Mouse (Mus musculus) frontal cortex, postnatal 14 days (tissue): ENCODE data around the gene Atp8a1.
A peak's percentile ranks its signal among the peaks of the same experiment; 100 is the strongest.
"Not testable (repeated sequence)": the region's sequence is repeated elsewhere in the genome, so short reads cannot be mapped to it uniquely, and the experiment has no call there.

Experiments
- DNase-seq, 2 experiments: peaks; one replicate each; pipeline ENCODE4 v3.0.0; 2022; ENCODE audit warnings: low spot score in 2 of 2

Atp8a1 gene

GRCm38 (mm10) chr5:67826935-67827334 lies 20.3 kb downstream of the Atp8a1 start:
- DNase-seq: no peak

- no peak for DNase-seq
Observed at GRCm38 (mm10) chr5:67826278-67826677, 21.0 kb downstream of the Atp8a1 start.

GRCm38 (mm10) chr5:67824600-67824999 lies 22.6 kb downstream of the Atp8a1 start:
- DNase-seq: no peak

- no peak for DNase-seq
Observed at GRCm38 (mm10) chr5:67823771-67824170, 23.5 kb downstream of the Atp8a1 start.

GRCm38 (mm10) chr5:67822619-67823018 lies 24.6 kb downstream of the Atp8a1 start:
- no peak for DNase-seq

- DNase-seq: no peak
Observed at GRCm38 (mm10) chr5:67821987-67822401, 25.2 kb downstream of the Atp8a1 start.

GRCm38 (mm10) chr5:67821185-67821584 lies 26.0 kb downstream of the Atp8a1 start:
- DNase-seq: no peak

- DNase-seq: no peak
Observed at GRCm38 (mm10) chr5:67819451-67819850, 27.8 kb downstream of the Atp8a1 start.

GRCm38 (mm10) chr5:67815572-67816325 lies 31.5 kb downstream of the Atp8a1 start:
- DNase-seq: no peak

GRCm38 (mm10) chr5:67815060-67815459 lies 32.2 kb downstream of the Atp8a1 start:
- not testable (repeated sequence) for DNase-seq

- DNase-seq: no peak
Observed at GRCm38 (mm10) chr5:67814437-67814965, 32.7 kb downstream of the Atp8a1 start.

GRCm38 (mm10) chr5:67813334-67813733 lies 33.9 kb downstream of the Atp8a1 start:
- DNase-seq: no peak

- peak in 1 of 2 experiments; percentile 30 for DNase-seq
Observed at GRCm38 (mm10) chr5:67802174-67803030, 44.8 kb downstream of the Atp8a1 start.

GRCm38 (mm10) chr5:67800801-67801200 lies 46.4 kb downstream of the Atp8a1 start:
- DNase-seq: no peak

GRCm38 (mm10) chr5:67799785-67800184 lies 47.4 kb downstream of the Atp8a1 start:
- DNase-seq: no peak

GRCm38 (mm10) chr5:67798348-67798747 lies 48.9 kb downstream of the Atp8a1 start:
- no peak for DNase-seq

- no peak for DNase-seq
Observed at GRCm38 (mm10) chr5:67797006-67797958, 50.0 kb downstream of the Atp8a1 start.

GRCm38 (mm10) chr5:67794129-67794800 lies 53.0 kb downstream of the Atp8a1 start:
- DNase-seq: peak in 1 of 2 experiments; percentile 35

GRCm38 (mm10) chr5:67782775-67783174 lies 64.5 kb downstream of the Atp8a1 start:
- DNase-seq: no peak

GRCm38 (mm10) chr5:67778026-67778425 lies 69.2 kb downstream of the Atp8a1 start:
- DNase-seq: no peak

GRCm38 (mm10) chr5:67774186-67774585 lies 73.0 kb downstream of the Atp8a1 start:
- DNase-seq: no peak
